Mouse (Mus musculus) megakaryocyte, embryonic 14.5 days (primary cell): ENCODE measurements around the gene Rnf19b.

Source experiments
- FLI1 ChIP-seq: IDR thresholded peaks from 2 replicates; pipeline ENCODE4 v1.6.1; 2012; ENCODE audit warnings: low read length, inconsistent platforms, mixed read lengths
- GATA1 ChIP-seq: IDR thresholded peaks from 3 replicates; pipeline ENCODE4 v1.6.1; 2012; ENCODE audit warnings: mixed read lengths, low read length, inconsistent platforms, borderline replicate concordance

GRCm38 (mm10) chr4:129081512-129081911 is 23.4 kb downstream of the Rnf19b start:
- TF ChIP-seq GATA1 = no peak
- TF ChIP-seq FLI1 = no peak
